Mouse (Mus musculus) testis, adult 2 months (tissue): ENCODE results near the gene Dpp4. TPM values are rescaled to one million over a fixed set of nuclear protein-coding genes. Genes with fewer than 3 reads are reported as not detected.

Experiments used
- H3K27ac ChIP-seq: fragments of 200-500 bp; 2 replicates; pipeline ENCODE4 v1.5.1; 2012; ENCODE audit warnings: low read depth, low read length; ENCODE audit not compliant: control insufficient read depth, insufficient read depth
- H3K27me3 ChIP-seq: fragments of 200-500 bp; 2 replicates; pipeline ENCODE4 v1.6.1; 2012; ENCODE audit warnings: mild to moderate bottlenecking, low read length, moderate library complexity; ENCODE audit not compliant: control insufficient read depth, insufficient read depth
- H3K36me3 ChIP-seq: fragments of 200-500 bp; 2 replicates; pipeline ENCODE4 v1.6.1; 2012; ENCODE audit warnings: mild to moderate bottlenecking, low read length; ENCODE audit not compliant: control insufficient read depth, insufficient read depth
- H3K4me1 ChIP-seq: fragments of 200-500 bp; 2 replicates; pipeline ENCODE4 v1.6.1; 2012; ENCODE audit warnings: low read length; ENCODE audit not compliant: control insufficient read depth, insufficient read depth
- H3K4me3 ChIP-seq: fragments of 200-500 bp; 2 replicates; pipeline ENCODE4 v1.5.1; 2012; ENCODE audit warnings: low read depth, mild to moderate bottlenecking, low read length, moderate library complexity, mixed read lengths; ENCODE audit not compliant: control insufficient read depth
- CTCF ChIP-seq: fragments of 200-500 bp; IDR thresholded peaks from 2 replicates; pipeline ENCODE4 v1.5.1; 2012; ENCODE audit warnings: low read depth, mild to moderate bottlenecking, inconsistent platforms, low read length, moderate library complexity; ENCODE audit not compliant: control insufficient read depth, insufficient read depth, insufficient replicate concordance
- POLR2A ChIP-seq: fragments of 200-500 bp; IDR thresholded peaks from 2 replicates; pipeline ENCODE4 v1.6.1; 2012; ENCODE audit warnings: low read depth, mild to moderate bottlenecking, inconsistent platforms, low read length, moderate library complexity; ENCODE audit not compliant: control insufficient read depth
- polyA plus RNA-seq: library from polyadenylated mRNA; depleted of rRNA; stranded (reverse); fragments of >200 nt; gene quantifications from 2 replicates; pipeline ENCODE4 v1.2.3, GENCODE M21; 2012

Dpp4 gene
- polyA plus RNA-seq, 1 experiment, result 0.25 TPM

- H3K27ac ChIP-seq, result no peak overlapping the region
- H3K4me1 ChIP-seq, result peaks cover 6% of the 10 kb centered on the region; the same call in 1 of the 2 replicates
- H3K27me3 ChIP-seq, result no peaks in the 10 kb centered on the region
- no peak for TF ChIP-seq CTCF
- no peak for TF ChIP-seq POLR2A
- H3K36me3 ChIP-seq, result no peaks in the 10 kb centered on the region
- no peak overlapping the region for H3K4me3 ChIP-seq
Observed at GRCm38 (mm10) chr2:62394800-62395199, 17.2 kb downstream of the Dpp4 start.

GRCm38 (mm10) chr2:62392098-62392497, 19.9 kb downstream of the Dpp4 start:
- Histone ChIP-seq H3K27me3 (no peaks in the 10 kb centered on the region), H3K27ac (no peak overlapping the region), H3K4me1 (peaks cover 6% of the 10 kb centered on the region; the same call in 1 of the 2 replicates), H3K4me3 (no peak overlapping the region), H3K36me3 (no peaks in the 10 kb centered on the region)
- TF ChIP-seq CTCF (no peak), POLR2A (no peak)

- Histone ChIP-seq H3K27ac (no peak overlapping the region), H3K4me3 (no peak overlapping the region), H3K27me3 (no peaks in the 10 kb centered on the region), H3K36me3 (no peaks in the 10 kb centered on the region), H3K4me1 (peaks cover 6% of the 10 kb centered on the region; the same call in 1 of the 2 replicates)
- TF ChIP-seq CTCF (no peak), POLR2A (no peak)
Observed at GRCm38 (mm10) chr2:62390961-62391461, 21.0 kb downstream of the Dpp4 start.

GRCm38 (mm10) chr2:62390305-62390704, 21.7 kb downstream of the Dpp4 start:
- Histone ChIP-seq H3K27ac (no peak overlapping the region), H3K36me3 (no peaks in the 10 kb centered on the region), H3K27me3 (no peaks in the 10 kb centered on the region), H3K4me3 (no peak overlapping the region), H3K4me1 (peaks cover 6% of the 10 kb centered on the region; the same call in 1 of the 2 replicates)
- no peak for TF ChIP-seq POLR2A
- no peak for TF ChIP-seq CTCF

GRCm38 (mm10) chr2:62388841-62389240, 23.2 kb downstream of the Dpp4 start:
- peaks cover 6% of the 10 kb centered on the region; the same call in 1 of the 2 replicates for H3K4me1 ChIP-seq
- no peaks in the 10 kb centered on the region for H3K36me3 ChIP-seq
- H3K4me3 ChIP-seq, result no peak overlapping the region
- H3K27ac ChIP-seq, result no peak overlapping the region
- TF ChIP-seq CTCF (no peak), POLR2A (no peak)
- no peaks in the 10 kb centered on the region for H3K27me3 ChIP-seq

GRCm38 (mm10) chr2:62383196-62383595, 28.8 kb downstream of the Dpp4 start:
- TF ChIP-seq CTCF, result no peak
- no peak for TF ChIP-seq POLR2A
- no peaks in the 10 kb centered on the region for H3K4me1 ChIP-seq
- no peak overlapping the region for H3K27ac ChIP-seq

DNA sequence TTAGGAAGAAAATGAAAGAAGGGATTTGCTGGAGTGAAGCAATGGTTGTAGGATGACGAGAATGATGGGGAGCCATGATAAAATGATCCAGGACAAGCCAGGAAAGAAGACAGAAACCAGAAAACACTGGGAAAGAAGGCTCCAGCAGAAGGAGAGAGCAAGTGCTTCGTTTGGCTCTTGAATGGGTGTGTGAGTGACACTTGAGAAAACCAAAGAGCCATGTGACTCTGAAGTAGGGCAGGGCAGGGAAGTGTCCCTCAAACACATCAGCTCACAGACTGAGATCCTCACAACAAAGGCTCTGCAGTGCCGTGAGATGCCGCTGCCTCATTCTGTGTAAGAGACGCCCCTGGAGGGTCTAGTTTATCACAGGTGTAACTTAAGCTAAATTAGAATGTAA, 29.6 kb downstream of the Dpp4 start:
- Histone ChIP-seq H3K27me3 (no peaks in the 10 kb centered on the region), H3K36me3 (no peaks in the 10 kb centered on the region), H3K27ac (no peak overlapping the region), H3K4me1 (no peaks in the 10 kb centered on the region), H3K4me3 (no peak overlapping the region)
- TF ChIP-seq POLR2A (no peak), CTCF (no peak)

More at GRCm38 (mm10) chr2:62383196-62383595, 28.8 kb downstream of the Dpp4 start:
- no peaks in the 10 kb centered on the region for H3K36me3 ChIP-seq
- no peaks in the 10 kb centered on the region for H3K27me3 ChIP-seq
- H3K4me3 ChIP-seq, result no peak overlapping the region

DNA sequence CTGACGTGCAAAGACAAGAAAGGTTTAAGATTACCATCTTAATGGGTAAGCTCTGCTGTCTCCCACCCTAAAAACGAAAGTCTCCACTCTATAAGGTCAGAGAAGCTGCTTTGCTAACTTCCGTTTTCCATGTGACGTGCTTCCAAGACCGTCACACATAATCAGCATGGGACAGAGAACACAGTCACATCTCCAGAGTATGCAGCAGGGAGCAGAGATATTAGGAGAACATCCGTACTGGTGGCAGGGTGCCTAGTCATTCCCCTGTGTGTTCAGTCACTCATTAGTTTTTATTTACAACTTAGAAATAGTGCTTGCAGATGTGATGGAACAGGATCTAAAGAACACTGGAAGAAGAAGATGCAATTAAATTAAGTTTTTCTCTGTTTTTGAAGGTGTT, 30.3 kb downstream of the Dpp4 start:
- no peaks in the 10 kb centered on the region for H3K4me1 ChIP-seq
- H3K27ac ChIP-seq, result no peak overlapping the region
- no peaks in the 10 kb centered on the region for H3K27me3 ChIP-seq
- no peaks in the 10 kb centered on the region for H3K36me3 ChIP-seq
- no peak overlapping the region for H3K4me3 ChIP-seq
- TF ChIP-seq CTCF, result no peak
- no peak for TF ChIP-seq POLR2A
